In the genomic region with DNA sequence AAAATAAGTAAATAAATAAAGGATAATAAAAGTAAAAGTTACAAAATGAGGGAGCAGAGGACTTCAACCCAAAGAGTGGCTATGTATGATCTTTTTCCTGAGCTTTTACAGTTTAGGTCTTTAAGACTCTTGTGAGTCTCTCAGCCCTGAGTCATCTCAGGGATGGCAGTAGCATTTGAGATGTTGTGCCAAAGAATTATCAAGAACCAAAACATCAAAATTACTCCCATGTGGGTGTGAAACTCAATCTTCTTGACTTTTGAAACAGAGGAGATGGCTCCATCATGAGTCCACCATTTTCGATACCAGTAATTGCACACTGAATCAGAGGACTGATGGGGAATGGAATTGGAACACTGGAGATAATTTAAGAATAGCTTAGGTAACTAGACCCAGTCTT, we compare ENCODE assay signal across 36 mouse cellular contexts.
"Had no signal": no experiment of that assay in that cellular context is flagged by ENCODE, and none has a peak within 500 bp of the region (broad histone marks: within the 10 kb centered on the region; RNA-seq: fewer than 3 reads in every experiment).

No protein-coding gene starts in this region.

- H3K4me1 ChIP-seq: heart, embryonic 10.5 days; heart, embryonic 12.5 days; heart, embryonic 15.5 days; hindbrain, embryonic 10.5 days; hindbrain, embryonic 12.5 days; hindbrain, embryonic 13.5 days; hindbrain, embryonic 15.5 days; intestine, embryonic 15.5 days had no signal

- DNase-seq: heart, postnatal 10 days; heart, postnatal 14 days; heart, postnatal 36 days; heart, postnatal 4 days; kidney, adult 11 months; kidney, adult 18-20 months; kidney, adult 2 months; kidney, adult 8-10 months; kidney, adult 9 months; kidney, postnatal 10 days; kidney, postnatal 14 days; kidney, postnatal 25 days; kidney, postnatal 36 days; kidney, postnatal 4 days; layer of hippocampus, adult 9-11 months; layer of hippocampus, postnatal 36 days had no signal

- H3K27me3 ChIP-seq: heart, embryonic 12.5 days; heart, embryonic 13.5 days; heart, embryonic 15.5 days; hindbrain, embryonic 12.5 days; hindbrain, embryonic 13.5 days; hindbrain, embryonic 15.5 days; intestine, embryonic 15.5 days; kidney, embryonic 15.5 days had no signal

- H3K4me3 ChIP-seq: heart, embryonic 10.5 days; heart, embryonic 12.5 days; heart, embryonic 13.5 days; heart, embryonic 15.5 days; hindbrain, embryonic 10.5 days; hindbrain, embryonic 12.5 days; hindbrain, embryonic 13.5 days; hindbrain, embryonic 15.5 days; intestine, embryonic 15.5 days; kidney, embryonic 15.5 days; layer of hippocampus, adult 2 months; left cerebral cortex, adult 2 months had no signal

- H3K27ac ChIP-seq: heart, embryonic 10.5 days; heart, embryonic 13.5 days; heart, embryonic 15.5 days; hindbrain, embryonic 10.5 days; hindbrain, embryonic 12.5 days; hindbrain, embryonic 13.5 days; hindbrain, embryonic 14.5 days; hindbrain, embryonic 15.5 days; hindbrain, postnatal 0 days; intestine, embryonic 15.5 days; kidney, embryonic 15.5 days; kidney, postnatal 0 days; layer of hippocampus, adult 2 months; left cerebral cortex, adult 2 months had no signal

- H3K4me2 ChIP-seq: heart, embryonic 11.5 days; heart, embryonic 12.5 days; heart, embryonic 13.5 days; heart, embryonic 15.5 days; hindbrain, embryonic 12.5 days; hindbrain, embryonic 13.5 days; hindbrain, embryonic 14.5 days; hindbrain, embryonic 15.5 days; intestine, embryonic 15.5 days; kidney, embryonic 15.5 days had no signal

- H3K9ac ChIP-seq: heart, embryonic 12.5 days; heart, embryonic 13.5 days; heart, embryonic 15.5 days; hindbrain, embryonic 12.5 days; hindbrain, embryonic 13.5 days; hindbrain, embryonic 14.5 days; hindbrain, embryonic 15.5 days; intestine, embryonic 15.5 days; kidney, embryonic 15.5 days had no signal

- ATAC-seq: hindbrain, embryonic 16.5 days; hindbrain, postnatal 0 days; inflammation-experienced regulatory T-cells, adult 6 months; intestine, embryonic 15.5 days; intestine, embryonic 16.5 days; intestine, postnatal 0 days had no signal

- H3K9me3 ChIP-seq: heart, embryonic 10.5 days; heart, embryonic 12.5 days; heart, embryonic 13.5 days; heart, embryonic 15.5 days; hindbrain, embryonic 10.5 days; hindbrain, embryonic 12.5 days; hindbrain, embryonic 13.5 days; hindbrain, embryonic 15.5 days; intestine, embryonic 15.5 days; kidney, embryonic 15.5 days had no signal

- H3K36me3 ChIP-seq: heart, embryonic 10.5 days; heart, embryonic 12.5 days; heart, embryonic 13.5 days; heart, embryonic 15.5 days; hindbrain, embryonic 10.5 days; hindbrain, embryonic 12.5 days; hindbrain, embryonic 13.5 days; hindbrain, embryonic 15.5 days; intestine, embryonic 15.5 days; kidney, embryonic 15.5 days had no signal
